Mouse (Mus musculus) C2C12 (cell line): ENCODE data around the gene Immp2l. TPM values are rescaled to one million over a fixed set of nuclear protein-coding genes. Genes with fewer than 3 reads are reported as not detected.
"Not testable (repeated sequence)": the region's sequence is repeated elsewhere in the genome, so short reads cannot be mapped to it uniquely, and the experiment has no call there.

Experiments used
- H3K27me3 ChIP-seq: one replicate; pipeline ENCODE4 v1.6.1; 2011; ENCODE audit not compliant: control insufficient read depth, insufficient read depth, insufficient read length
- H3K36me3 ChIP-seq: one replicate; pipeline ENCODE4 v1.6.1; 2011; ENCODE audit not compliant: control insufficient read depth, insufficient read depth
- H3K4me3 ChIP-seq: one replicate; pipeline ENCODE4 v1.5.1; 2011; ENCODE audit warnings: mild to moderate bottlenecking, control low read depth; ENCODE audit not compliant: poor library complexity, insufficient read depth, severe bottlenecking
- H3K79me2 ChIP-seq: one replicate; pipeline ENCODE4 v1.6.1; 2011; ENCODE audit not compliant: control insufficient read depth, insufficient read depth
- H3K79me3 ChIP-seq: one replicate; pipeline ENCODE4 v1.6.1; 2011; ENCODE audit warnings: low read depth, control low read depth
- H3ac ChIP-seq: one replicate; pipeline ENCODE3; 2011; ENCODE audit warnings: low read depth; ENCODE audit not compliant: control insufficient read depth, insufficient read length
- CEBPB ChIP-seq: IDR thresholded peaks from one replicate; pipeline ENCODE4 v1.6.1; 2011; ENCODE audit warnings: low read depth, mild to moderate bottlenecking, control low read depth, moderate library complexity
- CTCF ChIP-seq: IDR thresholded peaks from one replicate; pipeline ENCODE4 v1.5.1; 2011; ENCODE audit not compliant: control insufficient read depth, insufficient read depth, insufficient read length
- FOSL1 ChIP-seq: IDR thresholded peaks from one replicate; pipeline ENCODE4 v1.8.0; 2011; ENCODE audit warnings: mild to moderate bottlenecking, low read length; ENCODE audit not compliant: poor library complexity, insufficient read depth, severe bottlenecking
- MAX ChIP-seq: IDR thresholded peaks from one replicate; pipeline ENCODE4 v1.6.1; 2011; ENCODE audit warnings: mild to moderate bottlenecking, control low read depth
- MYOD1 ChIP-seq: IDR thresholded peaks from one replicate; pipeline ENCODE4 v1.6.1; 2011; ENCODE audit warnings: low read depth; ENCODE audit not compliant: control insufficient read depth, insufficient read length
- MYOG ChIP-seq: IDR thresholded peaks from one replicate; pipeline ENCODE4 v1.6.1; 2011; ENCODE audit not compliant: control insufficient read depth, insufficient read length; ENCODE audit errors: extremely low read depth
- USF1 ChIP-seq: IDR thresholded peaks from one replicate; pipeline ENCODE4 v1.6.1; 2011; ENCODE audit warnings: low read depth, mild to moderate bottlenecking, control low read depth, moderate library complexity
- polyA plus RNA-seq: library from polyadenylated mRNA; unstranded; fragments of >200 nt; fragmentation: generic; extraction: Trizol; gene quantifications from one replicate; pipeline ENCODE4 v1.2.1, GENCODE M21; 2012; ENCODE audit warnings: missing spikeins

The Immp2l gene
- polyA plus RNA-seq, 1 experiment = 6.2 TPM

DNA sequence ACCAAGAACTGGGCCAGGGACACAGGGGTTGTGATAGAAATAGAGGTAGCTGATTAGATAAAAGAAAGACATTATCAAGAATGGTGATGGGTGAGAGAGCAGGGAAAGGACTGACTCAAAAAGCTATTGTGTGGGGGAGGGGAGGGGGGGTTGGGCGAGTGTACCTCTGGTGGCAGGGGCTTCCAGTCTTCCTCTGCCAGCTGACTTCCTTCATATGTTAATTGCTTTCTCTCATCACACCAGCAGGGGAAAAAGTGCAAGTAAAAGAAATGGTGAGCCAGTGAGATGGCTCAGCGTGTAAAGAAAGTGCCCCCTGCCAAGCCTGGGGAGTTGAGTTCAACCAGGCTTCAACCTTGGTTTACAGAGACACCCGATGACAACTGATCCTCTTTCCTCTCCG is 39.2 kb upstream of the Immp2l start:
- Histone ChIP-seq H3K36me3 (no peaks in the 10 kb centered on the region), H3K79me2 (no peaks in the 10 kb centered on the region), H3K4me3 (no peak overlapping the region), H3K79me3 (no peaks in the 10 kb centered on the region), H3K27me3 (no peaks in the 10 kb centered on the region), H3ac (no peak overlapping the region)
- TF ChIP-seq USF1 (no peak), FOSL1 (no peak), MYOG (no peak)

DNA sequence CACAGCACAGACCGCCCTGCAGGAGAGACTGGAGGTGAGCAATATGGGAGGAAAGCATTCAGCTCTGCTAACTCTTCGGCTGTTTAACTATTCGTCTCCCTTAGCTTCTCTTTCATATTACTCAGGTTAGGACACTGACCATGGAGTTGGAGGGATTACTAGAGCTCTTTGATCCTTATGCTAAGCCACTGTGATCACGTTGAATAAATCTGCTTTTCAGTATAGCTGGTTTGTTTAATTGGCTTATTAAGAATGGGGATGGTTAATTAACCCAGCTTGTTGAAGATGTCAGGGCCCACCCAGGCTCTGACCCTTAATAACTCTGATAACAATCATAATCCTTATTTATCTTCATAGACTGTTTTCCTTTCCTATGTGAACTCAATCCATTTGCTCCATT is 38.1 kb upstream of the Immp2l start:
- TF ChIP-seq FOSL1 (no peak), MYOD1 (no peak), MAX (no peak), CTCF (no peak), CEBPB (no peak), USF1 (no peak), MYOG (no peak)
- Histone ChIP-seq H3K36me3 (no peaks in the 10 kb centered on the region), H3K4me3 (no peak overlapping the region), H3K79me3 (no peaks in the 10 kb centered on the region), H3ac (no peak overlapping the region), H3K27me3 (no peaks in the 10 kb centered on the region), H3K79me2 (no peaks in the 10 kb centered on the region)

GRCm38 (mm10) chr12:40988311-40989065 is 35.4 kb upstream of the Immp2l start:
- Histone ChIP-seq H3K27me3 (no peaks in the 10 kb centered on the region), H3K36me3 (no peaks in the 10 kb centered on the region), H3K4me3 (no peak overlapping the region), H3K79me2 (no peaks in the 10 kb centered on the region), H3K79me3 (no peaks in the 10 kb centered on the region), H3ac (no peak overlapping the region)
- TF ChIP-seq MYOG (no peak), MYOD1 (no peak)

DNA sequence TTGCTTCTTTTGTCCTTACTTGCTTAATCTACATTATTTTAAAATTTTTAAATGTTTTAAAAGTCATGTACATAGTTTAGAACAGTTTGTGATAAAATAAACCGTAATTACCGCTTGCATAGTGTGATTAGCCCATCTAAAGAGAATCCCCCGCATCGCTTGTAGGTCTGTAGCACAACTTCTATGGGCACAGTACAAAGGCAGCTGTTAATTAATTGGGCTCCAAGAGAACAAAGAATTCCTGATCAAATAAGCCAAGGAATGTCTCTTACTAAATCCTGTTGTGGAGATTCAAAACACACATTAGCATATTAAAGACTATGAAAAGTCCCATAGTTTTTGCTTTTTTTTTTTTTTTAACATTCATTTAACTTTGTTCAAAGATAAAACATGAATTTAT is 32.2 kb upstream of the Immp2l start:
- Histone ChIP-seq H3K79me3 (no peaks in the 10 kb centered on the region), H3ac (no peak overlapping the region), H3K27me3 (no peaks in the 10 kb centered on the region), H3K4me3 (no peak overlapping the region), H3K79me2 (no peaks in the 10 kb centered on the region), H3K36me3 (no peaks in the 10 kb centered on the region)
- TF ChIP-seq MYOD1 = no peak
- no peak for TF ChIP-seq MAX
- no peak for TF ChIP-seq USF1
- no peak for TF ChIP-seq FOSL1
- no peak for TF ChIP-seq MYOG
- TF ChIP-seq CEBPB = no peak
- TF ChIP-seq CTCF = no peak

DNA sequence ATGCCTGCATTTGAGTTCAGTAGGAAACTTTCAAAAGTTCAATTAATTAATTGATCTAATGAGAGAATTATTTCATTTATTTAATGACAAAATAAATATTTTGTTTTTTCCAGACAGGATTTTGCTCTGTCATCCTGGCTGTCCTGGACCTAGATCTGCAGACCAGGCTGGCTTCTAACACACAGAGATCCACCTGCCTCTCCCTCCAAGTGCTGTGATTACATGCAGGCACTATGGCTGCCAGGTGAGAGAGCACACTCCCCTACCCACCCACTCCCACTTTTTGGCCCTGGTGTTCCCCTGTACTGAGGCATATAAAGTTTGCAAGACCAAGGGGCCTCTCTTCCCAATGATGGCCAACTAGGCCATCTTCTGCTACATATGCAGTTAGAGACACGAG is 31.7 kb upstream of the Immp2l start:
- not testable (repeated sequence) for H3ac ChIP-seq, H3K79me2 ChIP-seq, H3K79me3 ChIP-seq

GRCm38 (mm10) chr12:40994846-40995245 is 29.0 kb upstream of the Immp2l start:
- Histone ChIP-seq H3ac (no peak overlapping the region), H3K27me3 (no peaks in the 10 kb centered on the region), H3K79me3 (no peaks in the 10 kb centered on the region), H3K36me3 (no peaks in the 10 kb centered on the region), H3K79me2 (no peaks in the 10 kb centered on the region), H3K4me3 (no peak overlapping the region)
- no peak for TF ChIP-seq FOSL1

More for the DNA sequence above, 31.7 kb upstream of the Immp2l start:
- not testable (repeated sequence) for H3K36me3 ChIP-seq, H3K27me3 ChIP-seq, H3K4me3 ChIP-seq
